Mouse (Mus musculus) heart, postnatal 0 days (tissue): ENCODE data around the gene Il21. TPM values are rescaled to one million over a fixed set of nuclear protein-coding genes. Genes with fewer than 3 reads are reported as not detected.
A peak's percentile ranks its signal among the peaks of the same experiment; 100 is the strongest.

Experiments used
- ATAC-seq: fragments of 200-750 bp; cut with Nextera tagmentation; 2 replicates; pipeline ENCODE4 v1.8.0; 2017; ENCODE audit warnings: low read depth, moderate number of reproducible peaks, moderate library complexity; ENCODE audit not compliant: insufficient read depth
- DNase-seq: peaks from one replicate; pipeline ENCODE4 v3.0.0-alpha.2; 2016; ENCODE audit warnings: low spot score
- H3K27ac ChIP-seq: fragments of 300-500 bp; sonication (generic); 2 replicates; pipeline ENCODE4 v1.5.1; 2014; ENCODE audit warnings: low read depth, mild to moderate bottlenecking
- H3K27me3 ChIP-seq: fragments of 300-500 bp; sonication (generic); 2 replicates; pipeline ENCODE4 v1.6.1; 2014; ENCODE audit warnings: low read length, mixed read lengths; ENCODE audit not compliant: control insufficient read depth, insufficient read depth
- H3K36me3 ChIP-seq: fragments of 300-500 bp; sonication (generic); replicated peaks from 2 replicates; pipeline ENCODE4 v1.6.1; 2014; ENCODE audit warnings: low read length, mixed read lengths; ENCODE audit not compliant: control insufficient read depth, insufficient read depth
- H3K4me1 ChIP-seq: fragments of 300-500 bp; sonication (generic); 2 replicates; pipeline ENCODE4 v1.6.1; 2014; ENCODE audit warnings: antibody characterized with exemption; ENCODE audit not compliant: control insufficient read depth, insufficient read depth
- H3K4me2 ChIP-seq: fragments of 300-500 bp; sonication (generic); 2 replicates; pipeline ENCODE4 v1.6.1; 2014; ENCODE audit warnings: low read depth, mild to moderate bottlenecking, low read length, moderate library complexity
- H3K4me3 ChIP-seq: fragments of 300-500 bp; sonication (generic); 2 replicates; pipeline ENCODE4 v1.5.1; 2014; ENCODE audit warnings: low read depth, low read length
- H3K9ac ChIP-seq: fragments of 300-500 bp; sonication (generic); replicated peaks from 2 replicates; pipeline ENCODE4 v1.6.1; 2014; ENCODE audit warnings: low read depth, low read length, mixed read lengths
- H3K9me3 ChIP-seq: fragments of 300-500 bp; sonication (generic); replicated peaks from 2 replicates; pipeline ENCODE4 v1.6.1; 2016; ENCODE audit warnings: low read length; ENCODE audit not compliant: control insufficient read depth
- CTCF ChIP-seq: IDR thresholded peaks from 2 replicates; pipeline ENCODE4 v1.5.1; 2016; ENCODE audit warnings: antibody characterized with exemption, control low read depth, low read depth
- EP300 ChIP-seq: IDR thresholded peaks from 2 replicates; pipeline ENCODE4 v1.6.1; 2016; ENCODE audit warnings: antibody characterized with exemption, low read depth
- WGBS: fragments of 180-500 bp; shearing (Covaris S2); extraction: QIAGEN DNeasy Blood & Tissue Kit; methylation state at CpG from one replicate; pipeline ENCODE4 v1.1.7; 2014; 5-methylcytosine and 5-hydroxymethylcytosine counted together
- polyA plus RNA-seq: library from polyadenylated mRNA; unstranded; fragments of >200 nt; fragmentation: Nextera tagmentation; extraction: Ambion mirVana; gene quantifications from 2 replicates; pipeline ENCODE4 v1.2.1, GENCODE M21; 2015
- total RNA-seq: library from RNA; depleted of rRNA; stranded (reverse); fragments of >200 nt; gene quantifications from 2 replicates; pipeline ENCODE4 v1.2.3, GENCODE M21; 2014; ENCODE audit warnings: low replicate concordance

The Il21 gene
- total and polyA plus RNA-seq, 2 experiments from 2014 or later, result not detected

GRCm38 (mm10) chr3:37231153-37231552, 1.3 kb downstream of the Il21 start:
- no peaks in the 10 kb centered on the region for H3K9me3 ChIP-seq
- no peak overlapping the region for H3K4me3 ChIP-seq
- TF ChIP-seq CTCF, result no peak
- TF ChIP-seq EP300, result no peak
- no peak overlapping the region for H3K27ac ChIP-seq
- H3K27me3 ChIP-seq, result no peaks in the 10 kb centered on the region
- WGBS, result 89% methylated on average over 7 of the region's 7 CpGs
- ATAC-seq, result no peak
- no peak for DNase-seq
- H3K4me2 ChIP-seq, result no peak overlapping the region
- no peaks in the 10 kb centered on the region for H3K36me3 ChIP-seq
- H3K4me1 ChIP-seq, result no peaks in the 10 kb centered on the region
- no peak overlapping the region for H3K9ac ChIP-seq

GRCm38 (mm10) chr3:37229082-37229829, 3.2 kb downstream of the Il21 start:
- H3K27ac ChIP-seq, result no peak overlapping the region
- H3K4me2 ChIP-seq, result no peak overlapping the region
- H3K36me3 ChIP-seq, result no peaks in the 10 kb centered on the region
- no peak overlapping the region for H3K9ac ChIP-seq
- DNase-seq (no peak), ATAC-seq (no peak)
- TF ChIP-seq CTCF, result no peak
- TF ChIP-seq EP300, result no peak
- no peaks in the 10 kb centered on the region for H3K9me3 ChIP-seq
- no peaks in the 10 kb centered on the region for H3K27me3 ChIP-seq
- WGBS, result 54% methylated on average over 11 of the region's 11 CpGs
- H3K4me1 ChIP-seq, result no peaks in the 10 kb centered on the region
- H3K4me3 ChIP-seq, result no peak overlapping the region

- no peaks in the 10 kb centered on the region for H3K9me3 ChIP-seq
- no peaks in the 10 kb centered on the region for H3K4me1 ChIP-seq
- H3K9ac ChIP-seq, result no peak overlapping the region
- no peak overlapping the region for H3K4me2 ChIP-seq
- TF ChIP-seq CTCF (no peak), EP300 (no peak)
- no peaks in the 10 kb centered on the region for H3K36me3 ChIP-seq
- DNase-seq, result no peak
- H3K27me3 ChIP-seq, result no peaks in the 10 kb centered on the region
- ATAC-seq, result no peak
- no peak overlapping the region for H3K27ac ChIP-seq
- H3K4me3 ChIP-seq, result no peak overlapping the region
- WGBS, result 89% methylated on average over 13 of the region's 13 CpGs
These were observed 7.3 kb downstream of the Il21 start for GRCm38 (mm10) chr3:37225124-37225523.

GRCm38 (mm10) chr3:37219071-37219470, 13.4 kb downstream of the Il21 start:
- Histone ChIP-seq H3K27ac (no peak overlapping the region), H3K9me3 (no peaks in the 10 kb centered on the region), H3K4me3 (no peak overlapping the region), H3K4me2 (no peak overlapping the region), H3K27me3 (no peaks in the 10 kb centered on the region), H3K4me1 (no peaks in the 10 kb centered on the region), H3K36me3 (no peaks in the 10 kb centered on the region), H3K9ac (no peak overlapping the region)
- ATAC-seq, result peak; percentile 63
- peak; percentile 38 for DNase-seq
- 11% methylated on average over 4 of the region's 4 CpGs for WGBS
- TF ChIP-seq CTCF, result peak; percentile 80
- no peak for TF ChIP-seq EP300

GRCm38 (mm10) chr3:37205226-37205800, 27.1 kb downstream of the Il21 start:
- DNase-seq (no peak), ATAC-seq (no peak)
- H3K9ac ChIP-seq, result no peak overlapping the region
- 0 out of 2 replicates have a peak, but pooled peaks cover 3% of the 10 kb centered on the region for H3K4me1 ChIP-seq
- no peak overlapping the region for H3K4me2 ChIP-seq
- no peaks in the 10 kb centered on the region for H3K27me3 ChIP-seq
- H3K9me3 ChIP-seq, result no peaks in the 10 kb centered on the region
- TF ChIP-seq EP300 (no peak), CTCF (no peak)
- 58% methylated on average over 8 of the region's 8 CpGs for WGBS
- H3K4me3 ChIP-seq, result no peak overlapping the region
- H3K27ac ChIP-seq, result no peak overlapping the region
- no peaks in the 10 kb centered on the region for H3K36me3 ChIP-seq
